Mouse (Mus musculus) lung, adult 2 months (tissue): ENCODE results near the gene Hbb-bh1. TPM values are rescaled to one million over a fixed set of nuclear protein-coding genes. Genes with fewer than 3 reads are reported as not detected.

Source experiments
- DNase-seq: peaks from one replicate; pipeline ENCODE4 v3.0.0; 2022
- H3K4me1 ChIP-seq: fragments of 200-500 bp; 2 replicates; pipeline ENCODE4 v1.6.1; 2011; ENCODE audit warnings: low read length; ENCODE audit not compliant: control insufficient read depth, insufficient read depth
- H3K4me3 ChIP-seq: fragments of 200-500 bp; replicated peaks from 2 replicates; pipeline ENCODE3; 2011; ENCODE audit warnings: low read depth, mild to moderate bottlenecking, control low read depth, low read length; ENCODE audit errors: extremely low read depth
- CTCF ChIP-seq: fragments of 200-500 bp; IDR thresholded peaks from 2 replicates; pipeline ENCODE4 v1.5.1; 2011; ENCODE audit warnings: mild to moderate bottlenecking, low read length, control low read depth; ENCODE audit not compliant: insufficient read depth
- POLR2A ChIP-seq: fragments of 200-500 bp; IDR thresholded peaks from 2 replicates; pipeline ENCODE4 v1.6.1; 2011; ENCODE audit warnings: low read depth, mild to moderate bottlenecking, control low read depth, low read length, borderline replicate concordance; ENCODE audit errors: extremely low read depth
- WGBS: fragments of 180-500 bp; shearing (Covaris S2); methylation state at CpG from one replicate; pipeline ENCODE4 v1.1.7; 2018; 5-methylcytosine and 5-hydroxymethylcytosine counted together
- polyA plus RNA-seq: library from polyadenylated mRNA; depleted of rRNA; stranded (reverse); fragments of >200 nt; gene quantifications from 2 replicates; pipeline ENCODE4 v1.2.3, GENCODE M21; 2012; rRNA removed

Gene Hbb-bh1
- polyA plus RNA-seq: not detected in 2 replicates

DNA sequence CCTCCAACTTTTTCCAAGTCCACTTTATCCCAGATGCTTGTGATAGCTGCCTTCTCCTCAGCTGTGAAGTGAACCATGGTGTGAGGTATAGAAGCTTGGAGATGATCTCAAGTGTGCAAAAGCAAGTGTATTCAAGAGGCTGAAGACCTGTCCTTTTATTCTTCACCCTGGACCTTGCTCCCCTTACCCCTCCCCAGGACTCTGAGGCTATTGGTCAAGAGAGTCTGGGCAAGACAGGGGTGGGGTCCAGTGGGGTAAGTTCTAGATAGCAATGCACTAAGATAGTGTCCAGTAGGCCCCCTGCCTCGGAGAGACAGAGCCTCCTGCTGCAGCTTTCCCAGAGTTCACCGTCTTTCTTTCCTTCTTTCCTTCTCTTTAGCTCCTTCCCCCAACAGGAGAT, at the start of gene Hbb-bh1:
Gene Hbb-bh1 (minus strand): TSS at position 131 of the 400 bp plus-strand sequence.
- no peaks in the 10 kb centered on the region for H3K4me1 ChIP-seq
- no peak for DNase-seq
- 72% methylated on average over 2 of the region's 2 CpGs for WGBS
- TF ChIP-seq POLR2A (no peak), CTCF (no peak)
- no peak within 1 kb of the TSS for H3K4me3 ChIP-seq

DNA sequence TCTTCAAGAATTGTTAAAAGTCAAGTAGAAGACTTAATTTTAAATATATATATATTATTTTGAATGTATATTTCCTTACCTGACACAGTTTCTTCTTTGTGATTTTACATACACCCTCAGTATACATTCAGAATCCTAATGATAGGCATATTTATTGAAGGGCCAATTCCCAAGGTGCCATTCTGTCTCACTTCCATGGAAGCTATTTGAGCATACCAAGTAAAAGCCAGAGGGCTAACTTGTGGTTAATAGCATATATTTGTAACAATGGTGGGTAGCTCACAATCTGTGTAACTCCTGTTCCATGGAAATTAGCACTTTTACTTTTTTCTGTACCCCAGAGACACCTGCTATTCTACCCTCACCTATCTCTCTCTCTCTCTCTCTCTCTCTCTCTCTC, 43.2 kb upstream of the Hbb-bh1 start, which contains the start of gene Olfr66:
Gene Olfr66 (minus strand): TSS at position 101 of the 400 bp plus-strand sequence.
- Histone ChIP-seq H3K4me3 (no peak within 1 kb of the TSS), H3K4me1 (no peaks in the 10 kb centered on the region)
- no peak for DNase-seq
- TF ChIP-seq CTCF (no peak), POLR2A (no peak)

GRCm38 (mm10) chr7:103877093-103877492, 34.1 kb upstream of the Hbb-bh1 start:
- no peak for TF ChIP-seq POLR2A
- no peak for TF ChIP-seq CTCF
- WGBS: 63% methylated on average over 2 of the region's 2 CpGs
- no peak for DNase-seq
- Histone ChIP-seq H3K4me3 (no peak overlapping the region), H3K4me1 (no peaks in the 10 kb centered on the region)

- H3K4me1 ChIP-seq: no peaks in the 10 kb centered on the region
- no peak overlapping the region for H3K4me3 ChIP-seq
- no peak for DNase-seq
- TF ChIP-seq POLR2A: no peak
- no peak for TF ChIP-seq CTCF
- 36% methylated on average over 5 of the region's 5 CpGs for WGBS
Observed at GRCm38 (mm10) chr7:103874451-103874850, 31.5 kb upstream of the Hbb-bh1 start.

DNA sequence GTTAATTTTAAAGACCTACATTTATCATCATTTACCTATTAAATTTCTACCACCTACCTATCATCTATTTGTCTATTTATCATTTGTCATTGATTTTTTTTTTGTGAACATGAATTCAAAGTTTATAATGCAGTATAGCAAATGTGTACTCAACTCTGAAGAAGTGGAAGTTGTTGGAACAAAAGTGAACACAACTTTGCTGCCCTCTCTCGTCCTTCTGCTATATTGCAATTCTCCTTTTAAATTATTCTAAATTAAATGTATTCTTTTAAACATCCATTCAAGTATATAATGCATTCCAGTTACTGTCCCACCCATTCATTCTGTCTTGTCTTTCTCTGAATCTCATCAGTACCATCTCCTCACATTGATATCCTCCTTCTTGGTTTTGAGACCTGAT, 30.1 kb upstream of the Hbb-bh1 start:
- Histone ChIP-seq H3K4me3 (no peak overlapping the region), H3K4me1 (no peaks in the 10 kb centered on the region)
- TF ChIP-seq CTCF: no peak
- TF ChIP-seq POLR2A: no peak
- 0% methylated on average over 1 of the region's 1 CpGs for whole genome bisulfite sequencing
- DNase-seq: no peak

- no peak for TF ChIP-seq POLR2A
- no peak for TF ChIP-seq CTCF
- DNase-seq: no peak
Observed at GRCm38 (mm10) chr7:103870667-103871066, 27.7 kb upstream of the Hbb-bh1 start.

GRCm38 (mm10) chr7:103865716-103866115, 22.8 kb upstream of the Hbb-bh1 start:
- no peak for DNase-seq
- no peak overlapping the region for H3K4me3 ChIP-seq
- H3K4me1 ChIP-seq: no peaks in the 10 kb centered on the region
- TF ChIP-seq CTCF (no peak), POLR2A (no peak)

More at GRCm38 (mm10) chr7:103870667-103871066, 27.7 kb upstream of the Hbb-bh1 start:
- Histone ChIP-seq H3K4me1 (no peaks in the 10 kb centered on the region), H3K4me3 (no peak overlapping the region)

GRCm38 (mm10) chr7:103861531-103861930, 18.6 kb upstream of the Hbb-bh1 start:
- TF ChIP-seq CTCF: no peak
- no peak for TF ChIP-seq POLR2A
- Histone ChIP-seq H3K4me1 (no peaks in the 10 kb centered on the region), H3K4me3 (no peak overlapping the region)
- DNase-seq: no peak
- 77% methylated on average over 3 of the region's 3 CpGs for WGBS

DNA sequence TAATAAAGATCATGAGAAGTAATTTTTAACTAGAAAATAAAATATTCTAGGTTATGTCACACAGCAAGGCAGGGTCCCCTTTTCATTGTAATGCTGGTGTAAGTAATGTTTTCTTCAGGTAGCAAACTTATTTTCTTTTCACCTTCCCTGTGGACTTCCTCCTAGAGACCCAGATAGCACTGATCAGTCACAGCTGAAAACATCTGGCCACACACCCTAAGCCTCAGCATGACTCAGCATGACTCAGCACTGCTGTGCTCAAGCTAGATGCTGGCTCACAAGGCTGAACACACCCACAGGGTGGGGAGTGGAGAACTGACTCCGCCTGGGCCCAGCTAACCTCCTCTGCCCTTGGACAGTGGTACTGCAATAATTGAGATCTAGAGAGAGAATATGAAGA, 17.9 kb upstream of the Hbb-bh1 start:
- no peak for TF ChIP-seq POLR2A
- no peak for TF ChIP-seq CTCF
- WGBS: 29% methylated on average over 1 of the region's 1 CpGs
- Histone ChIP-seq H3K4me1 (no peaks in the 10 kb centered on the region), H3K4me3 (no peak overlapping the region)
- DNase-seq: no peak

- Histone ChIP-seq H3K4me1 (no peaks in the 10 kb centered on the region), H3K4me3 (no peak overlapping the region)
- WGBS: 39% methylated on average over 2 of the region's 2 CpGs
- no peak for DNase-seq
- TF ChIP-seq CTCF (no peak), POLR2A (no peak)
Observed at GRCm38 (mm10) chr7:103859076-103859475, 16.1 kb upstream of the Hbb-bh1 start.
